Mouse (Mus musculus): ENCODE data around the gene Adamts6. TPM values are rescaled to one million over a fixed set of nuclear protein-coding genes. Genes with fewer than 3 reads are reported as not detected.

Adamts6 gene
- total RNA-seq, 2 experiments from 2014 or later, result 0.99 to 1.5 TPM

- no peak for ATAC-seq (replicated peaks; ENCODE audit: poor library complexity)
Measured at GRCm38 (mm10) chr13:104510766-104511165, 223.1 kb downstream of the Adamts6 start.

DNA sequence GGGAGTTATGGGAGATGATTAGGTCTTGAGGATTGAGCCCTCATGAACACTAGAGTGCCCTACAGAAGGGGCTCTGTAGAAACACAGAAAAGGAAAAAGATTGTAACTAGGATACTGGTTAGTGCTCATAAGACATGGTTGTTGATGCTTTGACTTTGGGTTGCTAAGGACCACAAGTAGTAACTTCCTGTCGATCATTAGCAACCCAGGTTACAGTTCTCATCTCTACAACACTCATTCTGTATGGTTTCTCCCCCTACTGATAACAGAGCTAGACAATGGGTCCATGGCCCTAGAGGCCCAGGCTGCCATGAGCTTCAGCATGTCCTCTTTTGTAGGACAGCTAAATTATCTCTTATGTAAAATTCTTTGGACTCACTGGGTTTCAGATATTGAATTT lies 227.4 kb downstream of the Adamts6 start:
- ATAC-seq (replicated peaks; ENCODE audit: poor library complexity), result no peak

GRCm38 (mm10) chr13:104516146-104516545 lies 228.5 kb downstream of the Adamts6 start:
- no peak for ATAC-seq (replicated peaks; ENCODE audit: poor library complexity)

DNA sequence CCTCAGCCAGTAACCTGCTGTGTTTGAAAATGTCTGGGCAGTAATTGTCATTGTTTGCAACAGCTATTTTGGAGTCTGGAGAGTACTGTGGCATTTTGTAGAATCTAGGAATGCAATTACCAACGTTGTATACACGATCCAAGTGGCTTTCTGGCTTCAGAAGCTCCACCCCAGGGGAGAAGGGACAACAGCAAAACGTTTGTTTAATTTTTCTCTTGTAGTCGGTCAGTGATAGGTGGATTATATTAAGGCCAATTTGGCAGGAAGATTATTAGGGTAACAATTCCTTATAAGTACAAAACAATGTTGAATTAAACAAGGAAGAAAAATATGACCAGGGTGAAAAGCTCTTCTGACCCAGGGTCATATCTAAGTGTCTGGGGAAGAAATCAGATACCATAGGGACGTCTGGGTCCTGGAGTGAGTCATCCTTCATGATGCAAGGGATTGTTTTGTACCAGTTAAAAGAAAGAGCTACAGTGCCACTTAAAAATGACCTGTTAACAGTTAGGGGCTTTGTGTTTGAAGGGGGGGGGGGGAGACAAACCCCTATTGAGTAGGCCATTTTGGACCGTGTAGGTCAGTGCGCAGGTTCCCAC lies 229.2 kb downstream of the Adamts6 start:
- ATAC-seq (replicated peaks; ENCODE audit: poor library complexity), result no peak

- no peak for ATAC-seq (replicated peaks; ENCODE audit: poor library complexity)
Measured at GRCm38 (mm10) chr13:104517638-104518311, 230.1 kb downstream of the Adamts6 start.

DNA sequence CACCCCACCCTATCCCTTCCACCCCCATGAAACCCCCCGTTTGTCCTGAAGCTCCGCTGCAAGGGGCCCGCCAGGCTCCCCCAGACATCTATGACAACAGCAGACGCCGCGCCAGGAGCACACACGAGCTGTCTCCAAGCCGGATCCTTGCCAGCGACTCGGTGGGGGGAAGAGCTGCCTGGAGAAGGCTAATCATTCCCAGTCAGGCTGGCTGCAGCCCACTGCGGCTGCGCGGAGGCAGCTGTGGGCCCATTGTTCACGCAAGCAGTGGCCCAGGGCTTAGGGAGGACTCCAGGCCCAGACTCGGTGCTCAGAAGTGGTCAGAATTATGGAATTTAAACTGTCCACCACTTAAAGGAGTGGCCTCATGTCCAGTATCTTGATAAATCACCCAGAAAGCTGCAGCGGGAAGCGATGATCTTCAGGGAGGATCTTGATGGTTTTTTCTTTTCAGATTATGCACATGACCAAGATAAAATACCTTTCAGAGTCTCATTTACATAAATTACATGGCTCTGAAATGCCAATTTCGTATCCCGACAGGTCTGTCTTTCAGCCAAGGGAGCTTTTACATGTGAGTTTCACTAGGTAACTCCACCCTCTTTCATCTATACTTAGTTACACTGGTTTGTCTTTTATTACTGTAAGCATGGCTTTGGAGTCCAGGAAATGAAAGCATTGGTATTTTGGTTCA lies 230.8 kb downstream of the Adamts6 start:
- ATAC-seq (replicated peaks; ENCODE audit: poor library complexity), result no peak

DNA sequence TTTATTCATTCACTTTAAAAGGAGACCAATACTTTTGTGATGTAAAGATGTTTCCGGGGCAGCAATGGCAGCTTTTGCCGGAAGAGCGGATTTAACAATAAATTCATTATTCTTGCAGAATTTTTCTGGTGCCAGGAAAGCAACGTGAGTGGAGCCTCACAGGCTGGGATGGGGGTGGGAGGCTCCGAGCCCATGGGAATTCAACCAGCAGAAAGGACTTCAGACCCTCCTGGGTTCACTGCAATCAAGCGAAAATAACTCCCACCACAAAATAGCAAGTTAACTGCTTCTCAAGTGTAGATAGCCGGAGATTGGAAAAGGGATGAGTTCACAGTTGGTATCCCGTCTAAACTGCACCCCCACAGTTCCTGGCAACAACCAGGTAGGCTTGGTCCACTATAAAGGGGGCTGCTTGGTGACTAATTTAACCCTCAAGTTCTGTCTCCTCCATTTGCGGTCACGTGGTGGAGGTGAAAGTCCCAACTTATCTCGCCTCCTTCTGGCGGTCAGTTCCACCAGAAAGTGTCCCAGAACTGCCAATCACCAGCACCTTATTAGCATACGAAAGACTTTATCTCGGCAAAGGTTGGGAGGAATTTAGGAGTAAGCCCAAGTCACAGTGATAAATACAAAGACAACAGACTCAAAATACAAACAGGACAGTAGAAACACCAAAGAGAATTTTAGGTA lies 231.5 kb downstream of the Adamts6 start:
- ATAC-seq (replicated peaks; ENCODE audit: poor library complexity), result no peak

GRCm38 (mm10) chr13:104519981-104520380 lies 232.3 kb downstream of the Adamts6 start:
- ATAC-seq (replicated peaks; ENCODE audit: poor library complexity), result no peak

DNA sequence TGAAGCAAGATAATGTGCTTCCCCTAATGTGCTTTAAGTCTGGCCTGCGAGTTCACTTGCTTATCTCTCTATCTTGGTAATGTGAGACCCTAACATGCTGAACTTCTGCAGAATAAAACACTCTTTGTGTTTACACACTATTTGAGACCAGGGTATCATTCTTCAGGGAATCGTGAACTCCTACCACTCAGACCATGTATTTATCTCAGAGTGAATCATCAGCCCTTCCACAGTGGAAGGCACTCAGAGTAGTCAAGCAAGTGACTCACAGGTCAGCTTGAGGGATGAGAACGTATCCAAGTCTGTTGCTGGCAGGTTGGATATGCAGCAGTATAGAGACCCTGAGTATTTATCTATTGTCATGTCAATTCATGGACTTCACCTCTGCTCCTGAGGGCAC lies 232.8 kb downstream of the Adamts6 start:
- no peak for ATAC-seq (replicated peaks; ENCODE audit: poor library complexity)

DNA sequence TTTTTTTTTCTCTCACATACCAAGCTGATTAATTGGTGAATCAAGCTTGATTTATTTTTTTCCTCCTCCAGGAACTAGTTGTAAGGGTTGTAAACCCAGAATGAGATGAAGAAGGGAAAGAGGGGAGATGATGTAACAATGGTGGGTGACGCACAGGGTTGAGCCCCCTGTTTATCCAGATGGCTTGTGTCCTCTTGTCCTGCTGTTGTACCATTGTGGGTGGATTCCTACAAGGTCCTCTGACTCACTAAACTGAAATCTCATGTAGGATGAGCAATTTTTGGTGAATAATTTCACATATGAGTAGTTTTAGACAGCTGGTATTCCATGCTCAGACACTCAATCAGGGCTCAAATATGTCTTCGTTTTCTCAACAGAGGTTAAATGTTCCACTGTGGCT lies 233.9 kb downstream of the Adamts6 start:
- ATAC-seq (replicated peaks; ENCODE audit: poor library complexity), result no peak

DNA sequence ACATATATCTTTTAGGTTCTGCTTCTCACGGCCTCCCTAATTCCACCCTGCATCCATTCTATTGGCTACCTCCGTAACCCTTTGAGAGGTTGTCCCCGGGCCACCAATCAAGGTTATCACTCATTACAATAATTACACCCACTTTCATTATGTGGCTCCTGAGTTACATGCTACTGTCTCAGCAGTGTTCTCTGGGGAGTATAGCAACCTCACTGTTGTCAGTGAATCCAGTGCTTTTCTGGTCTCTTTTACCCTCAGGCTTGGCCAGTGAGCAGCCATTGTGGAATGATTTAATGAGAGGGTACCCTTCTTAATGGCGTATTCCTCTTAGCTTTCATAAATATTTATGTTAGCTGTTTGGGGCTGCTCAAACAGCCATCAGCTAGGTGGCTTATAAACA lies 238.0 kb downstream of the Adamts6 start:
- ATAC-seq (replicated peaks; ENCODE audit: poor library complexity), result no peak

- ATAC-seq (replicated peaks; ENCODE audit: poor library complexity), result no peak
Measured at GRCm38 (mm10) chr13:104529238-104529637, 241.6 kb downstream of the Adamts6 start.

DNA sequence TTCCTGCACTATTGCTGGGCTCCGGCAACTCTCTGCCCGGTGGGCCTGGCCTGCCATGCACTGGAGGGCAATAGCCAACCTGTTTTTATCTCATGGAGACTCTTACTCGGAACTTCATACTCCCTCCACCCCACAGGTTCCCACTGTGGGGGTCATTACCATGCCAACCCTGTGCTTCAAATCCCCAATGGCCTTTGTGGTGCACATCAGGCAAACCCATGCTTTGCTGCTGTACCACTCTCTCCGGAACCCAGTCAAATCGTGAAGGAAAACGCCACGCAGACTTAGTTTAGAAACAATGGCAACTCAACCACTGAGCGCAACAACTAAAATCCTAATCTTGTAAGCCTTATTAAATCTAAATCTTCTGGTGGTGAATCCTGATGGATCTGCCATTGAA lies 244.2 kb downstream of the Adamts6 start:
- ATAC-seq (replicated peaks; ENCODE audit: poor library complexity), result no peak

DNA sequence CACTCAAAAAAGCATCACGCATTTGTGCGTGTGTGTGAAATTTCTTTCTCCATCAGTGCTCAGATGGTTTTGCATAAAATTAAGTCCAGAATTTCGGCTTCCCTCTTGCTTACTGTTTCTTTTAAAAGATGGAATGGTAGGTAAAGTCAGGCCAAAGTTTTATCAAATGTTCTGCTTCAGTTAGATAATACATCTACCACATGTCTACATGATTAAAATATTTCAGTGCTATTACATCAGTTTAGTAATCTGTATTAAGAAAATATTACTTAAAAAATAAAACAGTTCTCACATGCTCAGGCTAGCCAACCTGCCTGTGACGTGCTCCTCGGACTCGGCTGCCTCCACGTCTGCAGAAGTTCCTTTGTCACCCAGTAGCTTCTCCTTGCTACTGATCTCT lies 245.1 kb downstream of the Adamts6 start:
- ATAC-seq (replicated peaks; ENCODE audit: poor library complexity), result no peak

- ATAC-seq (replicated peaks; ENCODE audit: poor library complexity), result no peak
Measured at GRCm38 (mm10) chr13:104533806-104534495, 246.3 kb downstream of the Adamts6 start.

DNA sequence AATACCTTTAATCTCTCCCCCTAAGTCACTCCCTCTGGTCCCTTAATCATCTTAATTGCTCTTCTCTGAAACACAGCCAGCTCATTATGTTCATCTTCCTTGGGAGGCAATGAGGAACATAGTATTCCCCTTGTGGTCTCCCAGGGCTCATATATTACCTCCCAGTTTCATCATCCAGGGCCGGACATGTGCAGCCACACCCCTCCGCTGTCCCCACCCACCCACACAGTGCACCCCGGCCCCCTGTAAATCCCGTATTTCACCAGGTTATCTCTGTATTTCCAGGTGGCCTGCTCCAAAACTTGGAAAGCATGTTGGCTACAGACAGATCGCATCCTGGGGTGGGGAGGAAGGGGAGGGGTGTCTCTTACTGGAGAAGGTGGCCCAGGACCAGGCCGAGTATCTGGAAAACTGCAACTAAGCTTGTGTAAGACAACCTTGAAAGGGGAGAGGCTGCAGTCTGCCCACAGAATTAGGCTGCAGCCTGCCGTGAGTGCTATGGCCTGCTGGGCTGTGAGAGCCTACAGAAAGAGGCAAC lies 253.3 kb downstream of the Adamts6 start:
- ATAC-seq (replicated peaks; ENCODE audit: poor library complexity), result 0 out of 2 replicates have a peak, but pooled peaks have one; percentile 46

- peak; percentile 79 for ATAC-seq (replicated peaks; ENCODE audit: poor library complexity)
Measured at GRCm38 (mm10) chr13:104542123-104542758, 254.6 kb downstream of the Adamts6 start.

- no peak for ATAC-seq (replicated peaks; ENCODE audit: poor library complexity)
Measured at GRCm38 (mm10) chr13:104542759-104543141, 255.1 kb downstream of the Adamts6 start.
